Mouse (Mus musculus): ENCODE results near the gene Gm21973. TPM values are rescaled to one million over a fixed set of nuclear protein-coding genes. Genes with fewer than 3 reads are reported as not detected.

Gene Gm21973
- not detected in 2 replicates for total RNA-seq (2014; rRNA removed)
- not detected in 2 replicates for polyA plus RNA-seq (2015; fragmentation: Nextera tagmentation; extraction: Ambion mirVana)

DNA sequence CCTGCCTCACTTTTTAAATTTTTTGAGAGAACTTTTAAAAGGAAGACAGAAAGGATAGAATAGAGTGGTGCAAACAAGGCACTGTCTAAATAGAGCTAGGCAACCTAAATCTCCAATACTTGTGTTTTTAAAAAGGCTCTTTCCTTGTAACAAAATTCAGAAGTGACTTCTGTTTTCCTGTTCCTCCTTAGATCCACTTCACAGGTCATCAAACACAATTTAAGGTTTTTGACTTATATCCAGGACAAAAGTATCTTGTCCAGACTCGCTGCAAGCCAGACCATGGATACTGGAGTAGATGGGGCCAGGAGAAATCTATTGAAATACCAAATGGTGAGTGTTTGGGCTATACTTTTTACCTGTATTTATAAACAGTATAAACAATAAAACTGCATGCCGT lies at the start of gene Gm21973:
Gene Gm21973, plus strand, starts transcription at position 301 of the 400 bp plus-strand sequence.
- H3K4me3 ChIP-seq (ENCODE audit: low read depth, low read length) = no peak within 1 kb of the TSS
- H3K9me3 ChIP-seq (ENCODE audit: low read length) = no peaks in the 10 kb centered on the region
- no peaks in the 10 kb centered on the region for H3K4me1 ChIP-seq (ENCODE audit: insufficient read depth)
- WGBS = 95% methylated on average over 2 of the region's 2 CpGs
- TF ChIP-seq CTCF (IDR thresholded peaks at IDR 0.05; ENCODE audit: low read depth) = no peak
- H3K36me3 ChIP-seq (ENCODE audit: insufficient read depth) = no peaks in the 10 kb centered on the region
- ATAC-seq = no peak
- no peaks in the 10 kb centered on the region for H3K27me3 ChIP-seq (ENCODE audit: insufficient read depth, low read length)
- H3K9ac ChIP-seq = no peak within 1 kb of the TSS
- H3K4me2 ChIP-seq (ENCODE audit: low read depth) = no peak within 1 kb of the TSS
- H3K27ac ChIP-seq (ENCODE audit: low read depth, low read length) = no peak within 1 kb of the TSS
- DNase-seq = no peak

DNA sequence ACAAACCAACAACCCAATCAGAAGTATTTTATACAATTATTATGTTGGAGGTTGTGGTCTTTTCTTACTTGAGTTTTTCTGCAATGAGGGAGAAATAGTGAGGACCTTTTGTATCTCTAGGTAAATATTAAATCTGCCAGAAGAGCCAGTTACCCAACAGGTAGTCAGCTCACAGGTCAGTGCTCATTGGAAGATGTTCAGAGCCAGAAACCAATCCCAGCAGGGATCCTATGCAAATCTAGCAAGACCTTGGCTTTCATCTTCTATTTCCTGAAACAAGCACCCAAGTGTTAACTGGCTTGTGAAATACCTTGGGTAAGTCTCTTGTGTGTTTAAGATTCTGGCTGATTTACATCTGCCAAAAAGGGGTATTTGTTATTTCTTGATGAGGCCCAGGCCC lies 48.8 kb upstream of the Gm21973 start:
- ATAC-seq = no peak

DNA sequence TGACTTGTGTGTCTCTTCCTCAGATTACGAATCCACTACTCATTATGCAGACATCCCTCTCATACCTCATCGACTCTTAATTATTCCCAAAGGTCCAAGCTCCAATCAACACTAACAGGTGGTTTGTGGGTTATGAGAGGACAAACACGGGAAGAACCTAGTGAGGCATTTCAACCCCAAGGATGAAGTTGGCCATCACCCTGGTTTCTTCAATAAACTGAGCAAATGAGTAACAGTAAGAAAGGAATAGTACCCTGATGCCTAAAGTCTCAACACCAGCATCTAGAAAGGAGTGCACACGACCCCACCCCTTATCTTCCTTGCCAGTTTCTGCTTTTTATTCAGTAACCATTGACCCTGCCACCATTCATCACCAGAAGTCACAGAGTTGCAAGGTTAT lies 47.7 kb upstream of the Gm21973 start:
- Histone ChIP-seq H3K9me3 (ENCODE audit: low read length) (no peaks in the 10 kb centered on the region), H3K27me3 (ENCODE audit: insufficient read depth, low read length) (no peaks in the 10 kb centered on the region), H3K4me2 (ENCODE audit: low read depth) (no peak overlapping the region), H3K4me3 (ENCODE audit: low read depth, low read length) (no peak overlapping the region), H3K9ac (no peak overlapping the region), H3K36me3 (ENCODE audit: insufficient read depth) (no peaks in the 10 kb centered on the region), H3K27ac (ENCODE audit: low read depth, low read length) (no peak overlapping the region), H3K4me1 (ENCODE audit: insufficient read depth) (no peaks in the 10 kb centered on the region)
- ATAC-seq (no peak), DNase-seq (no peak)
- 83% methylated on average over 4 of the region's 4 CpGs for WGBS
- no peak for TF ChIP-seq CTCF (IDR thresholded peaks at IDR 0.05; ENCODE audit: low read depth)

More for the DNA sequence above, 48.8 kb upstream of the Gm21973 start:
- Histone ChIP-seq H3K4me2 (ENCODE audit: low read depth) (no peak overlapping the region), H3K9me3 (ENCODE audit: low read length) (no peaks in the 10 kb centered on the region), H3K27ac (ENCODE audit: low read depth, low read length) (no peak overlapping the region), H3K9ac (no peak overlapping the region), H3K27me3 (ENCODE audit: insufficient read depth, low read length) (no peaks in the 10 kb centered on the region), H3K36me3 (ENCODE audit: insufficient read depth) (no peaks in the 10 kb centered on the region), H3K4me1 (ENCODE audit: insufficient read depth) (no peaks in the 10 kb centered on the region), H3K4me3 (ENCODE audit: low read depth, low read length) (no peak overlapping the region)
- TF ChIP-seq CTCF (IDR thresholded peaks at IDR 0.05; ENCODE audit: low read depth) = no peak
- no peak for DNase-seq

- H3K4me2 ChIP-seq (ENCODE audit: low read depth) = no peak overlapping the region
- H3K4me3 ChIP-seq (ENCODE audit: low read depth, low read length) = no peak overlapping the region
- H3K36me3 ChIP-seq (ENCODE audit: insufficient read depth) = no peaks in the 10 kb centered on the region
- no peaks in the 10 kb centered on the region for H3K4me1 ChIP-seq (ENCODE audit: insufficient read depth)
- no peak for TF ChIP-seq CTCF (IDR thresholded peaks at IDR 0.05; ENCODE audit: low read depth)
- H3K9me3 ChIP-seq (ENCODE audit: low read length) = no peaks in the 10 kb centered on the region
- DNase-seq (no peak), ATAC-seq (no peak)
- H3K27ac ChIP-seq (ENCODE audit: low read depth, low read length) = no peak overlapping the region
- no peak overlapping the region for H3K9ac ChIP-seq
- H3K27me3 ChIP-seq (ENCODE audit: insufficient read depth, low read length) = no peaks in the 10 kb centered on the region
- 85% methylated on average over 5 of the region's 5 CpGs for WGBS
Measured at GRCm38 (mm10) chr15:10281546-10281945, 43.6 kb upstream of the Gm21973 start.

GRCm38 (mm10) chr15:10283661-10284060 lies 41.5 kb upstream of the Gm21973 start:
- H3K4me1 ChIP-seq (ENCODE audit: insufficient read depth) = no peaks in the 10 kb centered on the region
- no peak for TF ChIP-seq CTCF (IDR thresholded peaks at IDR 0.05; ENCODE audit: low read depth)

GRCm38 (mm10) chr15:10296570-10296969 lies 28.6 kb upstream of the Gm21973 start:
- H3K4me1 ChIP-seq (ENCODE audit: insufficient read depth) = no peaks in the 10 kb centered on the region
- no peaks in the 10 kb centered on the region for H3K27me3 ChIP-seq (ENCODE audit: insufficient read depth, low read length)
- no peak overlapping the region for H3K4me2 ChIP-seq (ENCODE audit: low read depth)
- H3K4me3 ChIP-seq (ENCODE audit: low read depth, low read length) = no peak overlapping the region
- H3K9me3 ChIP-seq (ENCODE audit: low read length) = no peaks in the 10 kb centered on the region
- H3K36me3 ChIP-seq (ENCODE audit: insufficient read depth) = no peaks in the 10 kb centered on the region
- WGBS = 86% methylated on average over 1 of the region's 1 CpGs
- DNase-seq (no peak), ATAC-seq (no peak)
- no peak overlapping the region for H3K27ac ChIP-seq (ENCODE audit: low read depth, low read length)
- TF ChIP-seq CTCF (IDR thresholded peaks at IDR 0.05; ENCODE audit: low read depth) = no peak
- H3K9ac ChIP-seq = no peak overlapping the region

More at GRCm38 (mm10) chr15:10283661-10284060, 41.5 kb upstream of the Gm21973 start:
- H3K27ac ChIP-seq (ENCODE audit: low read depth, low read length) = no peak overlapping the region
- H3K4me2 ChIP-seq (ENCODE audit: low read depth) = no peak overlapping the region
- ATAC-seq (no peak), DNase-seq (no peak)
- H3K9me3 ChIP-seq (ENCODE audit: low read length) = no peaks in the 10 kb centered on the region
- H3K4me3 ChIP-seq (ENCODE audit: low read depth, low read length) = no peak overlapping the region
- no peaks in the 10 kb centered on the region for H3K36me3 ChIP-seq (ENCODE audit: insufficient read depth)
- H3K9ac ChIP-seq = no peak overlapping the region
- no peaks in the 10 kb centered on the region for H3K27me3 ChIP-seq (ENCODE audit: insufficient read depth, low read length)

DNA sequence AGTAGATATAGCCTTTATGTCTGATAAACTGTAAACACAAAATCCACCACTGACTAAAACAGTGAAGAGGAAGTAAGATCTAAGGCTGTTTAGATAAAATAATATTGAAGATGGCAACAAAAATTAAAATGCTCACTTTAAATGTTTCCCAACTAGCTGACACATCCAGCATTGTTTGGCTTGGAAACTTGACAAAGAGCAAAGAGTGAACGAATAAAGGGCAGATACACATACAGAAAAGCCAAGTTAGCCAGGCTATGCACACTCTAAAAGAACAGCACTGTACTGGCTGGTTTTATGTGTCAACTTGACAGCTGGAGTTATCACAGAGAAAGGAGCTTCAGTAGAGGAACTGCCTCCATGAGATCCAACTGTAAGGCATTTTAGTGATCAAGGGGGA lies 27.1 kb upstream of the Gm21973 start:
- no peak overlapping the region for H3K27ac ChIP-seq (ENCODE audit: low read depth, low read length)
- no peaks in the 10 kb centered on the region for H3K27me3 ChIP-seq (ENCODE audit: insufficient read depth, low read length)
- 67% methylated on average over 1 of the region's 1 CpGs for WGBS
- no peaks in the 10 kb centered on the region for H3K9me3 ChIP-seq (ENCODE audit: low read length)
- no peak overlapping the region for H3K9ac ChIP-seq
- no peak overlapping the region for H3K4me3 ChIP-seq (ENCODE audit: low read depth, low read length)
- ATAC-seq (no peak), DNase-seq (no peak)
- no peak for TF ChIP-seq CTCF (IDR thresholded peaks at IDR 0.05; ENCODE audit: low read depth)
- no peak overlapping the region for H3K4me2 ChIP-seq (ENCODE audit: low read depth)
- H3K36me3 ChIP-seq (ENCODE audit: insufficient read depth) = no peaks in the 10 kb centered on the region
- no peaks in the 10 kb centered on the region for H3K4me1 ChIP-seq (ENCODE audit: insufficient read depth)

- WGBS = 70% methylated on average over 3 of the region's 3 CpGs
- Histone ChIP-seq H3K4me3 (ENCODE audit: low read depth, low read length) (no peak overlapping the region), H3K9ac (no peak overlapping the region), H3K27me3 (ENCODE audit: insufficient read depth, low read length) (no peaks in the 10 kb centered on the region), H3K27ac (ENCODE audit: low read depth, low read length) (no peak overlapping the region), H3K4me2 (ENCODE audit: low read depth) (no peak overlapping the region), H3K4me1 (ENCODE audit: insufficient read depth) (no peaks in the 10 kb centered on the region), H3K9me3 (ENCODE audit: low read length) (no peaks in the 10 kb centered on the region), H3K36me3 (ENCODE audit: insufficient read depth) (no peaks in the 10 kb centered on the region)
- no peak for ATAC-seq
- TF ChIP-seq CTCF (IDR thresholded peaks at IDR 0.05; ENCODE audit: low read depth) = no peak
- DNase-seq = no peak
Measured at GRCm38 (mm10) chr15:10299467-10299866, 25.7 kb upstream of the Gm21973 start.

Measured in forebrain, postnatal 0 days (tissue).